8 mouse cellular contexts compared by ENCODE assay signal in the genomic region with DNA sequence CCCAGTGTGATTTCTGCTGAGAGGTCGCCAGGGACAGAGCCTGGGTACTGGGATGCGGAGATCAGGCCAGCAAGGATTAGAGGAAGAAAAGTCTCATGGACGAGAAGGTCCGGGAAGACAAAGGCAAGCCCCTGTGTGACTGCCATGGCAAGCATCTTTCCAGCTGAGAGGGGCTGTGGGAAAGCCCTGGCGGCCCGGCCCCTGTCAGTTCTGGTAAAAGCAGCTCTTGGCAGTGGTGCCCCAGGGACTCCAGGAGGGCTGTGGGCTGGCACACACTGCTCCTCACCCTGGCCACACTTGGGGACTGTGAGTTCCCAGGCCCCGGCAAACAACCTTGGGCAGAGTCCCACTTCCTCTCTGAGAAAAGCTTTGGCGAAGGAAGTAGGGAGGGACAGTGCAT.
DNase-seq lines count a peak whose midpoint lies in the region; ATAC-seq and TF ChIP-seq lines count a peak whose summit lies in the region.

No protein-coding gene starts in this region.

- no peaks in the 10 kb centered on the region for H3K27me3 ChIP-seq in heart, embryonic 16.5 days (ENCODE audit: control insufficient read depth, insufficient read depth, low read length)
- no peaks in the 10 kb centered on the region for H3K27me3 ChIP-seq in kidney, adult 2 months (replicated peaks; ENCODE audit: control insufficient read depth, insufficient read depth, low read length)
- no peaks in the 10 kb centered on the region for H3K27me3 ChIP-seq in thymus, adult 2 months (ENCODE audit: control insufficient read depth, insufficient read depth, low read length)

- ATAC-seq in heart, embryonic 16.5 days (replicated peaks; ENCODE audit: extremely low read depth, insufficient read depth, low FRiP score): no peak

- intact Hi-C loops in heart, postnatal 10 days (cut with DNase I): loop anchor here (2.0 to 10.0 kb wide), 2 partner anchors 14 to 350 kb away; no protein-coding TSS in a partner anchor

- H3K27ac ChIP-seq in heart, embryonic 16.5 days (ENCODE audit: low read length): peak overlapping the region; percentile 27; the same call in 1 of the 2 replicates
- no peak overlapping the region for H3K27ac ChIP-seq in kidney, adult 2 months (ENCODE audit: insufficient read depth, low read depth, low read length)
- H3K27ac ChIP-seq in thymus, adult 2 months (ENCODE audit: control insufficient read depth, insufficient read depth, low read length): no peak overlapping the region

- WGBS in heart, embryonic 16.5 days: 70% methylated on average over 8 of the region's 8 CpGs
- 83% methylated on average over 8 of the region's 8 CpGs for WGBS in kidney, adult 2 months
- 88% methylated on average over 8 of the region's 8 CpGs for WGBS in thymus, adult 2 months

- H3K9ac ChIP-seq in heart, embryonic 16.5 days (ENCODE audit: low read length): peak overlapping the region; percentile 28; the same call in 1 of the 2 replicates

- TF ChIP-seq CTCF in kidney, adult 2 months (conservative IDR thresholded peaks at IDR 0.05; ENCODE audit: insufficient read depth, insufficient read length, low read depth, low read length): no peak
- no peak for TF ChIP-seq CTCF in thymus, adult 2 months (IDR thresholded peaks at IDR 0.05; ENCODE audit: borderline replicate concordance, control insufficient read depth, extremely low read depth, insufficient read depth, low read length, poor library complexity)

- H3K4me3 ChIP-seq in heart, embryonic 16.5 days (ENCODE audit: low read length): no peak overlapping the region
- no peak overlapping the region for H3K4me3 ChIP-seq in kidney, adult 2 months (ENCODE audit: insufficient read depth, low read depth, low read length)
- no peak overlapping the region for H3K4me3 ChIP-seq in thymus, adult 2 months (ENCODE audit: control insufficient read depth, insufficient read depth, low read length)

- H3K9me3 ChIP-seq in heart, embryonic 16.5 days (replicated peaks; ENCODE audit: control insufficient read depth, low read length): no peaks in the 10 kb centered on the region

- DNase-seq in heart, postnatal 10 days: no peak
- peak; percentile 54 to 65 for DNase-seq in cerebellum, postnatal 4 days (ENCODE audit: low spot score in 2 of 2)
- DNase-seq in layer of hippocampus, postnatal 36 days: peak; percentile 75 to 81
- DNase-seq in right cerebral cortex, postnatal 10 days (ENCODE audit: low spot score in 2 of 2): peak; percentile 89 to 91
- DNase-seq in adrenal gland, postnatal 25 days: no peak
- no peak for DNase-seq in kidney, adult 2 months
- no peak for DNase-seq in thymus, adult 2 months

- no peak for TF ChIP-seq POLR2A in kidney, adult 2 months (IDR thresholded peaks at IDR 0.05; ENCODE audit: low read depth, low read length)
- no peak for TF ChIP-seq POLR2A in thymus, adult 2 months (IDR thresholded peaks at IDR 0.05; ENCODE audit: control insufficient read depth, extremely low read depth, insufficient read depth, low read length, poor library complexity)

- no peak overlapping the region for H3K4me2 ChIP-seq in heart, embryonic 16.5 days (ENCODE audit: low read depth, low read length)

- H3K36me3 ChIP-seq in heart, embryonic 16.5 days (ENCODE audit: control insufficient read depth, insufficient read depth): no peaks in the 10 kb centered on the region
- no peaks in the 10 kb centered on the region for H3K36me3 ChIP-seq in kidney, adult 2 months (ENCODE audit: control insufficient read depth, insufficient read depth, low read length)
- no peaks in the 10 kb centered on the region for H3K36me3 ChIP-seq in thymus, adult 2 months (ENCODE audit: control insufficient read depth, insufficient read depth, low read length)

- peaks cover 56% of the 10 kb centered on the region for H3K4me1 ChIP-seq in heart, embryonic 16.5 days (ENCODE audit: control insufficient read depth, insufficient read depth, low read length)
- H3K4me1 ChIP-seq in kidney, adult 2 months (ENCODE audit: control insufficient read depth, insufficient read depth, low read length): peaks cover 3% of the 10 kb centered on the region; the same call in 1 of the 2 replicates
- H3K4me1 ChIP-seq in thymus, adult 2 months (replicated peaks; ENCODE audit: control insufficient read depth, insufficient read depth, low read length): no peaks in the 10 kb centered on the region

Comparison
In these comparisons a context has a peak if more than half of its experiments do, and no peak if none do; other contexts are left out.
1. DNase-seq: peak in cerebellum, postnatal 4 days (2 of 2), layer of hippocampus, postnatal 36 days (2 of 2) and right cerebral cortex, postnatal 10 days (2 of 2); none in heart, postnatal 10 days (0 of 2), adrenal gland, postnatal 25 days (single experiment), kidney, adult 2 months (single experiment) and thymus, adult 2 months (single experiment).